Mouse (Mus musculus): ENCODE results near the gene Klf11. TPM values are rescaled to one million over a fixed set of nuclear protein-coding genes. Genes with fewer than 3 reads are reported as not detected.
A peak's percentile ranks its signal among the peaks of the same experiment; 100 is the strongest.
"Not testable (repeated sequence)": the region's sequence is repeated elsewhere in the genome, so short reads cannot be mapped to it uniquely, and the experiment has no call there.

The Klf11 gene
- 10 to 100 TPM; 18.9 to 19.4 TPM for total RNA-seq (2021)
- long read RNA-seq, experiment 1, full-length matches to known transcripts: 17 of 23 reads
- long read RNA-seq, experiment 1, partial matches to known transcripts: 1 of 23 reads
- long read RNA-seq, experiment 1, other reads (novel, unspliced or antisense): 5 of 23 reads
- long read RNA-seq, experiment 2, full-length matches to known transcripts: 22 of 30 reads
- long read RNA-seq, experiment 2, partial matches to known transcripts: 0 of 30 reads
- long read RNA-seq, experiment 2, other reads (novel, unspliced or antisense): 8 of 30 reads

GRCm38 (mm10) chr12:24651063-24651557 is at the start of gene Klf11:
Gene Klf11 (plus strand): TSS chr12:24651274.
- DNase-seq (ENCODE audit: low spot score in 2 of 2): peak; percentile 99

- peak; percentile 43 to 75 for DNase-seq (ENCODE audit: low spot score in 2 of 2)
Observed at GRCm38 (mm10) chr12:24603266-24603665, 47.8 kb upstream of the Klf11 start.

DNA sequence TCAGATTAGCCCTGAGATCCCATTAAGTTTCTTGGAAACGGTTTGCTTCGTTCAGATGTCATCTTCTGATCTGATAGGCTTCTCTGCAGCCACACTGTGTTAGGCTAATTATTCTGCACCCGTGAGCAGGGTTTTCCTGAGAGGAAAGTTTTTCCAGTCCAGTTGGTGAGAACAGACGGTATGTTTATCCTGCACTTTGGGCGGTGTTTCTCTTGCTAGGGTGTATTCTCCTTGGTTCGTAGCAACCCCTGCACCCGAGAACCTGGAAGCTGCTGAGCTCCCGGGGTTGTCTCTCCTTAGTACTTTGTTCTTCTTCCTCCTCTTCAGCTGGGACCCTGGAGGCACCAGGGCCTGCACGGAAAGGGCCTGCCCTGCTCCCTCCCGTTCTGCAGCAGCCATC is 44.9 kb upstream of the Klf11 start:
- no peak for DNase-seq (ENCODE audit: low spot score in 2 of 2)

DNA sequence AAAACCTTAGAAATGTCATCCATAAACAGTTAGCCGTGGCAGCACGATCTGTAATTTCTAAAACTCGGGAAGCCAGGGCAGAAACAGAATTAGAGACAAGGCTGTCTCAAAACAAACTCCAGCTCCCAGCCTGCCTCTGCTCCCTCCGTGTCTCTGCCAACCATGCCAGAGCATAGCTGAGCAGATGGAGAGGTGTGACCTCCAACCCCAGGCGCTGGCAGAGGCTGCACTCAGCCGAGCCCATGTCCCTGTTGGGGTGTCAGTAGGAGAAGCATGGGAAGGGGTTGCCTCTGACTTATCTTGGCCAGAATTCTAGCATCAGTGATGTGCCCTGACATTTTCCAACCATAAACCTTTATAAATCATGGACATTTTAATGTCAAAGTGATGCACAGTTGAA is 38.5 kb upstream of the Klf11 start:
- DNase-seq (ENCODE audit: low spot score in 2 of 2): no peak

GRCm38 (mm10) chr12:24614452-24615075 is 36.5 kb upstream of the Klf11 start:
- no peak for DNase-seq (ENCODE audit: low spot score in 2 of 2)

GRCm38 (mm10) chr12:24615140-24615539 is 35.9 kb upstream of the Klf11 start:
- DNase-seq (ENCODE audit: low spot score in 2 of 2): no peak

DNA sequence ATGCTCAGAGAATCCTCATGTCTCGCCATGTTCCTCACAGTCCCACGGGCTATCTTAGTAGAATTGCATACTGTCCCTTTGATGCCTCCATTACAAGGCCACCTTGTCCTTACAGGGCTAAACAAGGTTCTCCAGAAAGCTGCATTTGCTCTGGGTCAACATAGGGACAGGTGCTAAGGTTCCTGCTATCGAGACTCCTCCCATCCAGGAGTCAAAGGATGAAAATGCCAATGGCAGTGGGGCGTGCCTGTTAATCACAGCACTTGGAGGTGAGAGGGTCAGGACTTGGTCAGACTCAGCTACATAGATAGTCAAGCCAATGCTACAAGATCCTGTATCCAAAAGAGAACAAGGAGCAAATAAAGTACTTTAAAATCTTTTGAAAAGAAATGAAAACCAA is 31.6 kb upstream of the Klf11 start:
- DNase-seq (ENCODE audit: low spot score in 2 of 2): no peak

- DNase-seq (ENCODE audit: low spot score in 2 of 2): no peak
Observed at GRCm38 (mm10) chr12:24623486-24624251, 27.4 kb upstream of the Klf11 start.

GRCm38 (mm10) chr12:24626401-24626800 is 24.7 kb upstream of the Klf11 start:
- DNase-seq (ENCODE audit: low spot score in 2 of 2): no peak

- no peak for DNase-seq (ENCODE audit: low spot score in 2 of 2)
Observed at GRCm38 (mm10) chr12:24627215-24627614, 23.9 kb upstream of the Klf11 start.

DNA sequence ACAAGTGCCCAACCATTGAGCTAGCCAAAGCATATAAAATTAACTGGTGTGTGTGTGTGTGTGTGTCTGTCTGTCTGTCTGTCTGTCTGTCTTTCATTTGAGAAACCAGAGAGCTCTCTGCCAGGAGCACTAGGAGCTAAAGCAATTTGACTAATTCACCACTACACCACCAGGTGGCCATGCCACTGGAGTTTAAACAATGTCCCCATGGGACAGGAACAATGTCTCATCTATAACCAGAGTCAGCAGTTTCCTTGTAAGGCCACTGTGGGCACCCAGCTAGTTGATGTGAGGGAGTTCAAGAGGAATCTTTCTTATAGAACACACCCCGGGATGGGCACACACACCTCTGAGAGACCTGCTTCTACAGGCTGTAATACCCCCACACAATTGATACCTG is 20.9 kb upstream of the Klf11 start:
- no peak for DNase-seq (ENCODE audit: low spot score in 2 of 2)

DNA sequence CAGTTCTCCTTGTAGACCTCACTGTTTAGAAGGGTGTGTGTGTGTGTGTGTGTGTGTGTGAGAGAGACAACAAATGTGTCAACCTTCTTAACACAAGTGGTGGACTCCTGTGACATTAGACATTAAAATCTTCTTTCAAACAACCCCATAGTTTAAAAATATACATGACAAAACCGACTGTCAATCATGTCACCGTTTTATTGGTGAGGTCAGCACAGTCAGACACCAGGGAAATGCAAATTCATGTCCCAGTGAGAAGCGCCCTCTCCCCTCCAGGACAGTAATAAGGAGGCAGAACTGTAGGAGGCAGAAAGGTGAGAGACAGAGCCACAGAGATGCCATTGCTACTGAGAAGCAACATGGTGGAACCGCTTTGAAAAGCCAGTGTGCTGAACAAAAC is 18.7 kb upstream of the Klf11 start:
- no peak for DNase-seq (ENCODE audit: low spot score in 2 of 2)

DNA sequence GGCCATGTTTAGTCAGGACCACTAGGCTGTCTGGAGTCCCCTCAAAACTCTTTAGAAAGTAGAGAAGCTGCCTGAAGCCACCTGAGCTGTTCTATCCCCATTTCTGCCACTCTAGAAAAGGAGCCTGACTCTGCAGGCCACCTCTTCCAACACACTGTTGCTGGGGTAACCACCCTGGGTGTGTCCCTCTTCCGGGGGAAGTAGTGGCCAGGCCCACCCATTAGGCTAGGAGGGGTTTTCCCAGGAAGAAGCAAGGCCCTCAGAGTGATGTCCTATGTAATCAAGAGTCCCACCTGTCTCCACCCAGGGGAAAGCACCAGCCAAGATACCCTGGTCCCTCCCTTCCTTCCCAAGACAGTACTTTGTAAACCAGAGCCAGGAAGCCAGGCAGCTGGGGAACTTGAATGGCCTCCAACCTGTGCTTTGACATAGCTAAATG is 17.3 kb upstream of the Klf11 start:
- DNase-seq (ENCODE audit: low spot score in 2 of 2): peak in 1 of 2 experiments; percentile 19

DNA sequence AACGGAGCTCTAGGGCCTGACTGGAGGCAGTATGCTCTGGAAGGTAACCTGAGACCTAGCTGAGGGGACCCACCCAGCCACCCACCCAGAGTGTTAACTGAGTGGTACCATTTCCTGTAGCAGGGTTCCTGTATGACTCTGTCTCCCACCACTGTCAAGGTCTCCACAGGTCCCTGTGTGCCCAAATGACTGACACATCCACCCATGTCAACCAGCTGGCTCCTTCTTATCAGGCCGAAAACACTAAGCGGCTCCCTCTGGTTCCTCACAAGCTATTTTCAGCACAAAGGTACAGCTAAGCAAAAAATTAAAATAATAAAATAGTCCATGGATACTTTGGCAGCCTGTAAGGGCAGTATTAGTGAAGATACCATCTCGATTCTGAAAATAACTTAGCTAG is 16.9 kb upstream of the Klf11 start:
- DNase-seq (ENCODE audit: low spot score in 2 of 2): no peak

GRCm38 (mm10) chr12:24634648-24635047 is 16.4 kb upstream of the Klf11 start:
- DNase-seq (ENCODE audit: low spot score in 2 of 2): no peak

DNA sequence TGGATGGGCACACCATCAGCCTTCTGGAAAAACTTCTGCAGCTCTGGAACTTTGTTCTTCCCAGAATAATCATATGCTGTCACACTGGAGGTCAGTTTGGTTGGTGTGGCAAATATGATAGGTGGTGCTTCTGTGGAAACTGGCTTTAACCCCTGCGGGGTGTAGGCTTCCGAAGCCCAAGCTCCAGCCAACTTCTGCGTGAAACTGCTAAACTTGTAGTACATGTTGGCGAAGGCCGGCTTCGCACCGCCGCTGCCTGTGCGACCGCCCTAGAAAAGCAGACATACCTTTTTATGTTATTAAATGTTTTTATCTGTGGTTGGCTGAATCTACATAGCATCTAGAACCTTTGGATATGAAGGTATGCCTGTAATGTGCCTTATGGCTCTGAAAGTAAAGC is 12.3 kb upstream of the Klf11 start:
- DNase-seq (ENCODE audit: low spot score in 2 of 2): not testable (repeated sequence)

GRCm38 (mm10) chr12:24642370-24642802 is 8.7 kb upstream of the Klf11 start:
- peak; percentile 39 to 65 for DNase-seq (ENCODE audit: low spot score in 2 of 2)

DNA sequence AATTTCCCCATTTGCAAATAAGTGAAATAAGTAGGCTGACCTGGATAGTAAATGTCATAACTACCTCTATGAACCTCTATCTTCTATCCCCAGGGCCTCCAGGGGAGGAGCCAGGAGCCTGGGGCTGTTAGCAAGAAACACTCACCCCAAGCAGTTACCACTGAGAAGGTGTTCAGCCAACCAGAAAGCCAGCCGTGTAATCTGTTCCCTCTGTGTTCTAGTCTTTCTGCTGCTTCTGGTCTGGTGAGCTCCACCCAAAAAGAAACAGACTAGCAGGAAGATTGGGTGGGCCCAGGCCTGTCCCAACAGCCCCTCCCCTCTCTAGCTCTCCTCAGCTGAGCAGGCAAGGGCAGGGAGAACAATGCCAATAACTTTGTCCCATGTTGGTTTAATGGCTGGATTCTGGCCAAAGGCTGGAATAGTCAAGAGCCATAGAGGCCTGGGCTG is 6.9 kb upstream of the Klf11 start:
- DNase-seq (ENCODE audit: low spot score in 2 of 2): no peak

DNA sequence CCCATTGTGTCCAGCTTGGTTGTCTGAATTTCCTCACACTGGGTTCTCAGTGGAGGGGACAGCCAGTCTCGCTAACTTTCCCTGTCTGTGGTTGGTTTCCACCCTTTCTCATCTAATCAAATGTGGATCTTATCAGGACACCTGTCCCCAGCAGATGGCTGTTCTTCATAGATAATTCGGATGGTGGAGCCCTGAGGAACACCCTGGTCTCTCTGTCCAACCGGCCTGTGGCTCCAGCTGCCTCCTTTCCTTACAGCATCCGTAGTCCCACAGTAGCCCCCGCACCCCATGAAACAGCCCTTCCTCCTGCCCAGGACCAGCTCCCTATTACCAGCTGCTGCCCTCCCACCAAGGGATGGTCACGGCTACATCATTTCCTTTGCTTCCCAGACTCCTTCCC is 5.2 kb upstream of the Klf11 start:
- no peak for DNase-seq (ENCODE audit: low spot score in 2 of 2)

- no peak for DNase-seq (ENCODE audit: low spot score in 2 of 2)
Observed at GRCm38 (mm10) chr12:24648094-24648493, 3.0 kb upstream of the Klf11 start.

- DNase-seq (ENCODE audit: low spot score in 2 of 2): no peak
Observed at GRCm38 (mm10) chr12:24650415-24651062, 535 bp upstream of the Klf11 start.

Measured in gastrocnemius, postnatal 4 days (tissue).